Mouse (Mus musculus) ES-E14 (cell line): ENCODE results near the gene Hspb9.

Experiments used
- CHD2 ChIP-seq: IDR thresholded peaks from 2 replicates; pipeline ENCODE4 v1.6.1; 2014; ENCODE audit warnings: mild to moderate bottlenecking, low read depth, low read length, inconsistent platforms
- MAFK ChIP-seq: IDR thresholded peaks from 2 replicates; pipeline ENCODE4 v1.6.1; 2014; ENCODE audit warnings: mild to moderate bottlenecking, low read depth, low read length, inconsistent platforms; ENCODE audit not compliant: insufficient read depth
- ZNF384 ChIP-seq: IDR thresholded peaks from 2 replicates; pipeline ENCODE4 v1.6.1; 2012; ENCODE audit warnings: low read depth, low read length, inconsistent platforms

- TF ChIP-seq MAFK, result no peak
- TF ChIP-seq ZNF384, result no peak
- no peak for TF ChIP-seq CHD2
Observed at GRCm38 (mm10) chr11:100720345-100720744, 6.7 kb downstream of the Hspb9 start.
